In genomic region chr12:117843302-117844074, GRCm38 (mm10) we compare ENCODE assay signal across 8 mouse cellular contexts. TPM values are rescaled to one million over a fixed set of nuclear protein-coding genes. Genes with fewer than 3 reads are reported as not detected.
DNase-seq lines count a peak whose midpoint lies in the region; ATAC-seq and TF ChIP-seq lines count a peak whose summit lies in the region.

No protein-coding gene starts in this region.

- H3K9ac ChIP-seq in heart, embryonic 11.5 days (ENCODE audit: low read depth, low read length): peak overlapping the region; percentile 84
- H3K9ac ChIP-seq in kidney, embryonic 15.5 days: peak overlapping the region; percentile 85
- peak overlapping the region; percentile 63 for H3K9ac ChIP-seq in liver, adult 2 months (ENCODE audit: low read depth, low read length)

- peaks cover 23% of the 10 kb centered on the region for H3K4me1 ChIP-seq in embryonic facial prominence, embryonic 10.5 days
- peaks cover 5% of the 10 kb centered on the region; the same call in 1 of the 2 replicates for H3K4me1 ChIP-seq in heart, embryonic 11.5 days (ENCODE audit: control insufficient read depth, insufficient read depth, low read length)
- peaks cover 16% of the 10 kb centered on the region for H3K4me1 ChIP-seq in kidney, embryonic 15.5 days
- no peaks in the 10 kb centered on the region; the same call in 1 of the 2 replicates for H3K4me1 ChIP-seq in liver, adult 2 months (ENCODE audit: control insufficient read depth, insufficient read depth, low read length)

- no peaks in the 10 kb centered on the region for H3K79me2 ChIP-seq in liver, adult 2 months (ENCODE audit: control insufficient read depth, insufficient read depth, low read length)

- WGBS in embryonic facial prominence, embryonic 10.5 days: under 1% methylated on average over 75 of the region's 75 CpGs
- WGBS in heart, embryonic 11.5 days (ENCODE audit: insufficient replicate concordance): under 1% methylated on average over 74 of the region's 75 CpGs
- under 1% methylated on average over 74 of the region's 75 CpGs for WGBS in kidney, embryonic 15.5 days
- WGBS in liver, adult 2 months: under 1% methylated on average over 73 of the region's 75 CpGs

- TF ChIP-seq CTCF in liver, adult 2 months (IDR thresholded peaks at IDR 0.05; ENCODE audit: low read depth, low read length): no peak

- peak overlapping the region; percentile 97 for H3K27ac ChIP-seq in embryonic facial prominence, embryonic 10.5 days (replicated peaks)
- H3K27ac ChIP-seq in heart, embryonic 11.5 days (ENCODE audit: low read depth, low read length): peak overlapping the region; percentile 12; the same call in 1 of the 2 replicates
- H3K27ac ChIP-seq in kidney, embryonic 15.5 days: peak overlapping the region; percentile 90
- no peak overlapping the region for H3K27ac ChIP-seq in liver, adult 2 months (replicated peaks; ENCODE audit: insufficient read depth, low read depth, low read length)

- peaks cover 7% of the 10 kb centered on the region for H3K27me3 ChIP-seq in embryonic facial prominence, embryonic 10.5 days (replicated peaks; ENCODE audit: low read depth, poor library complexity, severe bottlenecking)
- H3K27me3 ChIP-seq in heart, embryonic 11.5 days (ENCODE audit: control insufficient read depth, insufficient read depth, low read length): 0 out of 2 replicates have a peak, but pooled peaks cover 2% of the 10 kb centered on the region
- no peaks in the 10 kb centered on the region for H3K27me3 ChIP-seq in kidney, embryonic 15.5 days
- H3K27me3 ChIP-seq in liver, adult 2 months (ENCODE audit: control insufficient read depth, insufficient read depth, low read length): no peaks in the 10 kb centered on the region

- DNase-seq in 416B (ENCODE audit: low read depth): peak; percentile 81
- peak; percentile 58 for DNase-seq in adrenal gland, postnatal 25 days
- DNase-seq in embryonic facial prominence, embryonic 10.5 days (ENCODE audit: low spot score): peak; percentile 87
- peak; percentile 19 for DNase-seq in liver, adult 2 months (ENCODE audit: extremely low read depth, low read depth, low spot score)
- DNase-seq in monocyte, adult 2 months (ENCODE audit: low read depth in 1 of 2, low spot score in 2 of 2): peak; percentile 22 to 32
- peak; percentile 48 to 51 for DNase-seq in spleen, postnatal 36 days (ENCODE audit: low spot score in 2 of 2)

- no peaks in the 10 kb centered on the region for H3K9me3 ChIP-seq in embryonic facial prominence, embryonic 10.5 days
- no peaks in the 10 kb centered on the region for H3K9me3 ChIP-seq in heart, embryonic 11.5 days (replicated peaks; ENCODE audit: control insufficient read depth, low read length)
- H3K9me3 ChIP-seq in kidney, embryonic 15.5 days (replicated peaks): no peaks in the 10 kb centered on the region

- H3K4me2 ChIP-seq in heart, embryonic 11.5 days: peak overlapping the region; percentile 89
- peak overlapping the region; percentile 92 for H3K4me2 ChIP-seq in kidney, embryonic 15.5 days

- H3K36me3 ChIP-seq in embryonic facial prominence, embryonic 10.5 days (replicated peaks): peaks cover under 1% of the 10 kb centered on the region; the same call in 1 of the 2 replicates
- no peaks in the 10 kb centered on the region for H3K36me3 ChIP-seq in heart, embryonic 11.5 days (ENCODE audit: control insufficient read depth, insufficient read depth, low read length)
- H3K36me3 ChIP-seq in kidney, embryonic 15.5 days: no peaks in the 10 kb centered on the region
- no peaks in the 10 kb centered on the region for H3K36me3 ChIP-seq in liver, adult 2 months (ENCODE audit: control insufficient read depth, insufficient read depth, low read length)

- H3K4me3 ChIP-seq in embryonic facial prominence, embryonic 10.5 days: peak overlapping the region; percentile 89
- H3K4me3 ChIP-seq in heart, embryonic 11.5 days (ENCODE audit: low read depth, low read length): peak overlapping the region; percentile 88
- peak overlapping the region; percentile 87 for H3K4me3 ChIP-seq in kidney, embryonic 15.5 days (replicated peaks)
- H3K4me3 ChIP-seq in liver, adult 2 months (ENCODE audit: insufficient read depth, low read depth, low read length): peak overlapping the region; percentile 52

- no peak for TF ChIP-seq POLR2A in liver, adult 2 months (IDR thresholded peaks at IDR 0.05; ENCODE audit: extremely low read depth, insufficient read depth, low read length)

- ATAC-seq in heart, embryonic 11.5 days (replicated peaks; ENCODE audit: insufficient number of reproducible peaks, low FRiP score, low TSS enrichment): peak; percentile 89
- peak; percentile 96 for ATAC-seq in kidney, embryonic 15.5 days (replicated peaks; ENCODE audit: low FRiP score)

RNA-seq across cellular contexts. Expression of gene Cdca7l, which starts 39.4 kb away (rescaled TPM):
- 5.0 and 7.5 TPM in 2 replicates for total RNA-seq in adrenal gland, postnatal 25 days (2021)
- 52.1 and 55.4 TPM in 2 replicates for polyA plus RNA-seq in embryonic facial prominence, embryonic 10.5 days (2016; fragmentation: Nextera tagmentation; extraction: Ambion mirVana)
- 17.5 and 17.9 TPM in 2 replicates for polyA plus RNA-seq in heart, embryonic 11.5 days (2014; fragmentation: Nextera tagmentation; extraction: Ambion mirVana)
- 56.0 and 60.6 TPM in 2 replicates for polyA plus RNA-seq in kidney, embryonic 15.5 days (2015; fragmentation: Nextera tagmentation; extraction: Ambion mirVana)
- total RNA-seq in liver, adult 2 months (2014; rRNA removed): 0.65 and 1.3 TPM in 2 replicates
- polyA plus RNA-seq in liver, adult 2 months (2012; rRNA removed): 0.10 and 0.18 TPM in 2 replicates

Comparison
In these comparisons a context has a peak if more than half of its experiments do, and no peak if none do; other contexts are left out.
1. DNase-seq: peak in every context shown above with its lines; median percentile 87 in embryonic facial prominence, embryonic 10.5 days; 81 in 416B; 58 in adrenal gland, postnatal 25 days; 50 in spleen, postnatal 36 days; 27 in monocyte, adult 2 months; 19 in liver, adult 2 months.
2. RNA of gene Cdca7l, which starts 39.4 kb away (polyA plus RNA-seq): 56.0 to 60.6 TPM in kidney, embryonic 15.5 days, 52.1 to 55.4 TPM in embryonic facial prominence, embryonic 10.5 days and 17.5 to 17.9 TPM in heart, embryonic 11.5 days; 0.10 to 0.18 TPM in liver, adult 2 months; every median in the first group is over 10 times any median in the second.
3. Peak in every context shown above with its lines, with median percentiles within 50 percentile points of each other: H3K4me3 ChIP-seq and H3K9ac ChIP-seq.